In genomic region chr6:149119853-149120252, GRCm38 (mm10) we compare ENCODE assay signal across 10 mouse cellular contexts. TPM values are rescaled to one million over a fixed set of nuclear protein-coding genes. Genes with fewer than 3 reads are reported as not detected.
DNase-seq lines count a peak whose midpoint lies in the region; ATAC-seq lines count a peak whose summit lies in the region.
"Had no signal": no experiment of that assay in that cellular context is flagged by ENCODE, and none has a peak within 500 bp of the region (broad histone marks: within the 10 kb centered on the region; RNA-seq: fewer than 3 reads in every experiment).

No protein-coding gene starts in this region.

- WGBS in heart, embryonic 11.5 days (ENCODE audit: insufficient replicate concordance): 33% methylated on average over 2 of the region's 2 CpGs
- 39% methylated on average over 2 of the region's 2 CpGs for WGBS in forebrain, embryonic 16.5 days
- 43% methylated on average over 2 of the region's 2 CpGs for WGBS in hindbrain, embryonic 16.5 days
- 44% methylated on average over 2 of the region's 2 CpGs for WGBS in midbrain, embryonic 11.5 days
- WGBS in stomach, embryonic 14.5 days: 11% methylated on average over 2 of the region's 2 CpGs

- no peak for ATAC-seq in heart, embryonic 11.5 days (replicated peaks; ENCODE audit: insufficient number of reproducible peaks, low FRiP score, low TSS enrichment)
- peak; percentile 52 for ATAC-seq in forebrain, embryonic 16.5 days
- ATAC-seq in hindbrain, embryonic 16.5 days: peak; percentile 69
- peak; percentile 73 for ATAC-seq in midbrain, embryonic 11.5 days (ENCODE audit: low FRiP score)
- peak; percentile 54; the same call in 1 of the 2 replicates for ATAC-seq in stomach, embryonic 14.5 days (ENCODE audit: insufficient number of reproducible peaks, insufficient read depth, low FRiP score, low read depth)

- H3K27ac ChIP-seq in heart, embryonic 11.5 days (ENCODE audit: low read depth, low read length): no peak overlapping the region
- no peak overlapping the region for H3K27ac ChIP-seq in forebrain, embryonic 16.5 days (ENCODE audit: low read length)
- H3K27ac ChIP-seq in hindbrain, embryonic 16.5 days (ENCODE audit: low read depth, low read length): no peak overlapping the region
- H3K27ac ChIP-seq in midbrain, embryonic 11.5 days (ENCODE audit: low read depth, low read length): no peak overlapping the region
- H3K27ac ChIP-seq in stomach, embryonic 14.5 days (ENCODE audit: low read length): no peak overlapping the region
- H3K27ac ChIP-seq: limb, embryonic 12.5 days had no signal

- H3K4me2 ChIP-seq in heart, embryonic 11.5 days: no peak overlapping the region
- no peak overlapping the region for H3K4me2 ChIP-seq in forebrain, embryonic 16.5 days (ENCODE audit: low read length)
- H3K4me2 ChIP-seq in hindbrain, embryonic 16.5 days (ENCODE audit: low read length): no peak overlapping the region
- no peak overlapping the region for H3K4me2 ChIP-seq in midbrain, embryonic 11.5 days
- H3K4me2 ChIP-seq in stomach, embryonic 14.5 days (replicated peaks; ENCODE audit: low read depth, low read length): no peak overlapping the region
- H3K4me2 ChIP-seq: limb, embryonic 12.5 days had no signal

- H3K9ac ChIP-seq in heart, embryonic 11.5 days (ENCODE audit: low read depth, low read length): no peak overlapping the region
- no peak overlapping the region for H3K9ac ChIP-seq in forebrain, embryonic 16.5 days (replicated peaks; ENCODE audit: low read depth, low read length)
- H3K9ac ChIP-seq in hindbrain, embryonic 16.5 days (ENCODE audit: low read depth, low read length): no peak overlapping the region
- no peak overlapping the region for H3K9ac ChIP-seq in midbrain, embryonic 11.5 days (ENCODE audit: low read length)
- H3K9ac ChIP-seq in stomach, embryonic 14.5 days (replicated peaks; ENCODE audit: low read depth, low read length): no peak overlapping the region
- H3K9ac ChIP-seq: limb, embryonic 12.5 days had no signal

- H3K4me1 ChIP-seq in heart, embryonic 11.5 days (ENCODE audit: control insufficient read depth, insufficient read depth, low read length): no peaks in the 10 kb centered on the region
- no peaks in the 10 kb centered on the region for H3K4me1 ChIP-seq in forebrain, embryonic 16.5 days (replicated peaks; ENCODE audit: control insufficient read depth, insufficient read depth, low read length)
- H3K4me1 ChIP-seq in hindbrain, embryonic 16.5 days (ENCODE audit: control insufficient read depth, insufficient read depth, low read depth, low read length): no peaks in the 10 kb centered on the region
- H3K4me1 ChIP-seq in midbrain, embryonic 11.5 days (ENCODE audit: control insufficient read depth, insufficient read depth, low read length): no peaks in the 10 kb centered on the region
- no peaks in the 10 kb centered on the region for H3K4me1 ChIP-seq in stomach, embryonic 14.5 days (ENCODE audit: control insufficient read depth, insufficient read depth, low read length)
- H3K4me1 ChIP-seq: limb, embryonic 12.5 days had no signal

- peak; percentile 86 for DNase-seq in heart, adult 8-10 months (ENCODE audit: low spot score)
- DNase-seq in adrenal gland, postnatal 14 days: peak; percentile 73
- DNase-seq in left cerebral cortex, adult 18-20 months (ENCODE audit: low spot score in 2 of 2): peak; percentile 45 to 78
- DNase-seq in midbrain, embryonic 11.5 days (ENCODE audit: low spot score, missing footprints): peak; percentile 98

- H3K27me3 ChIP-seq in heart, embryonic 11.5 days (ENCODE audit: control insufficient read depth, insufficient read depth, low read length): no peaks in the 10 kb centered on the region
- H3K27me3 ChIP-seq in forebrain, embryonic 16.5 days (replicated peaks; ENCODE audit: control insufficient read depth, insufficient read depth, low read length): no peaks in the 10 kb centered on the region
- H3K27me3 ChIP-seq in hindbrain, embryonic 16.5 days (replicated peaks; ENCODE audit: control insufficient read depth, insufficient read depth, low read length): no peaks in the 10 kb centered on the region
- no peaks in the 10 kb centered on the region for H3K27me3 ChIP-seq in midbrain, embryonic 11.5 days (ENCODE audit: control insufficient read depth, insufficient read depth, low read length)
- H3K27me3 ChIP-seq in stomach, embryonic 14.5 days (ENCODE audit: control insufficient read depth, insufficient read depth, low read length): no peaks in the 10 kb centered on the region
- H3K27me3 ChIP-seq: limb, embryonic 12.5 days had no signal

- H3K9me3 ChIP-seq in heart, embryonic 11.5 days (replicated peaks; ENCODE audit: control insufficient read depth, low read length): no peaks in the 10 kb centered on the region
- H3K9me3 ChIP-seq in forebrain, embryonic 16.5 days (ENCODE audit: control insufficient read depth, low read length): no peaks in the 10 kb centered on the region
- no peaks in the 10 kb centered on the region for H3K9me3 ChIP-seq in hindbrain, embryonic 16.5 days (ENCODE audit: control insufficient read depth, low read length)
- H3K9me3 ChIP-seq in midbrain, embryonic 11.5 days (ENCODE audit: control insufficient read depth, low read length): no peaks in the 10 kb centered on the region
- H3K9me3 ChIP-seq in stomach, embryonic 14.5 days (ENCODE audit: control insufficient read depth, low read depth, low read length): no peaks in the 10 kb centered on the region
- H3K9me3 ChIP-seq: limb, embryonic 12.5 days had no signal

- no peaks in the 10 kb centered on the region for H3K36me3 ChIP-seq in heart, embryonic 11.5 days (ENCODE audit: control insufficient read depth, insufficient read depth, low read length)
- no peaks in the 10 kb centered on the region for H3K36me3 ChIP-seq in forebrain, embryonic 16.5 days (ENCODE audit: control insufficient read depth, insufficient read depth)
- no peaks in the 10 kb centered on the region for H3K36me3 ChIP-seq in hindbrain, embryonic 16.5 days (ENCODE audit: control insufficient read depth, insufficient read depth, low read length)
- H3K36me3 ChIP-seq in midbrain, embryonic 11.5 days (ENCODE audit: control insufficient read depth, insufficient read depth, low read length): no peaks in the 10 kb centered on the region
- no peaks in the 10 kb centered on the region for H3K36me3 ChIP-seq in stomach, embryonic 14.5 days (ENCODE audit: control insufficient read depth, insufficient read depth, low read length)
- H3K36me3 ChIP-seq: limb, embryonic 12.5 days had no signal

- H3K4me3 ChIP-seq in heart, embryonic 11.5 days (ENCODE audit: low read depth, low read length): no peak overlapping the region
- no peak overlapping the region for H3K4me3 ChIP-seq in forebrain, embryonic 16.5 days (replicated peaks; ENCODE audit: low read length)
- H3K4me3 ChIP-seq in hindbrain, embryonic 16.5 days (ENCODE audit: low read length): no peak overlapping the region
- no peak overlapping the region for H3K4me3 ChIP-seq in midbrain, embryonic 11.5 days (ENCODE audit: low read depth, low read length)
- H3K4me3 ChIP-seq in stomach, embryonic 14.5 days (ENCODE audit: low read depth, low read length): no peak overlapping the region
- H3K4me3 ChIP-seq: limb, embryonic 12.5 days had no signal

RNA-seq across cellular contexts. Expression of gene Gm10203, which starts 10.1 kb away (rescaled TPM):
- total RNA-seq in heart, adult 8-10 months (2022): not detected
- not detected in 2 replicates for polyA plus RNA-seq in heart, embryonic 11.5 days (2014; fragmentation: Nextera tagmentation; extraction: Ambion mirVana)
- total RNA-seq in adrenal gland, postnatal 14 days (2021): not detected in 2 replicates
- polyA plus RNA-seq in forebrain, embryonic 16.5 days (2015; fragmentation: Nextera tagmentation; extraction: Ambion mirVana): not detected in 2 replicates
- polyA plus RNA-seq in hindbrain, embryonic 16.5 days (2015; fragmentation: Nextera tagmentation; extraction: Ambion mirVana): not detected in 2 replicates
- not detected for total RNA-seq in left cerebral cortex, adult 18-20 months (2021)
- polyA plus RNA-seq in midbrain, embryonic 11.5 days (2014; fragmentation: Nextera tagmentation; extraction: Ambion mirVana): not detected in 2 replicates
- not detected in 2 replicates for polyA plus RNA-seq in stomach, embryonic 14.5 days (2014; fragmentation: Nextera tagmentation; extraction: Ambion mirVana)
- total RNA-seq: adrenal gland, adult 18-20 months had no signal
- polyA plus RNA-seq: limb, embryonic 12.5 days had no signal

RNA-seq across cellular contexts. Expression of gene Dennd5b, which starts 18.4 kb away (rescaled TPM):
- total RNA-seq in heart, adult 8-10 months (2022): 10 to 100 TPM; 14.9 to 20.7 (median 17.2) TPM
- polyA plus RNA-seq in heart, embryonic 11.5 days (2014; fragmentation: Nextera tagmentation; extraction: Ambion mirVana): 8.4 and 11.1 TPM in 2 replicates
- 16.3 and 20.1 TPM in 2 replicates for total RNA-seq in adrenal gland, postnatal 14 days (2021)
- 14.2 and 15.2 TPM in 2 replicates for polyA plus RNA-seq in forebrain, embryonic 16.5 days (2015; fragmentation: Nextera tagmentation; extraction: Ambion mirVana)
- polyA plus RNA-seq in hindbrain, embryonic 16.5 days (2015; fragmentation: Nextera tagmentation; extraction: Ambion mirVana): 10.9 and 11.0 TPM in 2 replicates
- total RNA-seq in left cerebral cortex, adult 18-20 months (2021): 10 to 100 TPM; 61.8 to 62.2 TPM
- polyA plus RNA-seq in midbrain, embryonic 11.5 days (2014; fragmentation: Nextera tagmentation; extraction: Ambion mirVana): 17.0 and 17.7 TPM in 2 replicates
- polyA plus RNA-seq in stomach, embryonic 14.5 days (2014; fragmentation: Nextera tagmentation; extraction: Ambion mirVana): 11.7 and 12.1 TPM in 2 replicates

RNA-seq across cellular contexts. Expression of gene Etfbkmt, which starts 19.8 kb away (rescaled TPM):
- total RNA-seq in heart, adult 8-10 months (2022): 10 to 100 TPM; 22.4 to 38.4 (median 26.6) TPM
- polyA plus RNA-seq in heart, embryonic 11.5 days (2014; fragmentation: Nextera tagmentation; extraction: Ambion mirVana): 13.8 and 17.9 TPM in 2 replicates
- 32.2 and 55.5 TPM in 2 replicates for total RNA-seq in adrenal gland, postnatal 14 days (2021)
- polyA plus RNA-seq in forebrain, embryonic 16.5 days (2015; fragmentation: Nextera tagmentation; extraction: Ambion mirVana): 7.4 and 7.8 TPM in 2 replicates
- polyA plus RNA-seq in hindbrain, embryonic 16.5 days (2015; fragmentation: Nextera tagmentation; extraction: Ambion mirVana): 7.6 and 8.0 TPM in 2 replicates
- total RNA-seq in left cerebral cortex, adult 18-20 months (2021): 1 to 10 TPM; 1.5 to 3.6 TPM
- polyA plus RNA-seq in midbrain, embryonic 11.5 days (2014; fragmentation: Nextera tagmentation; extraction: Ambion mirVana): 8.0 and 8.6 TPM in 2 replicates
- polyA plus RNA-seq in stomach, embryonic 14.5 days (2014; fragmentation: Nextera tagmentation; extraction: Ambion mirVana): 18.8 and 19.1 TPM in 2 replicates
